Mouse (Mus musculus): ENCODE results near the gene Fnip2.
"Not testable (repeated sequence)": the region's sequence is repeated elsewhere in the genome, so short reads cannot be mapped to it uniquely, and the experiment has no call there.

Fnip2 gene

DNA sequence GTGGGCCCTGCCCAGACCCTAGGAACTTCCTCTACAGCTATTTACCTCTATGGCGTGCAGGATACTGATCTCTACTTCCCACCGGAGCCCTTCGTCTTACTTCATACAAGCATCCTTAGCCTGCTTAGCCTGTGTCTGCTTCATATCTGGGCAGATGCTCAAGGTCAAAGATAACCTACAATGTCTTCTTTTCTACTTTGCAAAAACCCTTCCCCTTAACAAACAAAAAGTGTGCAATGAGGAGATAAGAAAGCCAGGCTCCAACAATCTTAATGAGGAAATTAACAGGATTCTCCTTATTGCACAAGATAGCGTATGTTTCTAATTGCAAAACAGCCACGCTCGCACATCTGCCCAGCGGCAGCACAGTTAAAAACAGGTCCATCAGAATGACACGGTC, 89.2 kb downstream of the Fnip2 start:
- DNase-seq (ENCODE audit: low spot score in 2 of 2) = no peak

DNA sequence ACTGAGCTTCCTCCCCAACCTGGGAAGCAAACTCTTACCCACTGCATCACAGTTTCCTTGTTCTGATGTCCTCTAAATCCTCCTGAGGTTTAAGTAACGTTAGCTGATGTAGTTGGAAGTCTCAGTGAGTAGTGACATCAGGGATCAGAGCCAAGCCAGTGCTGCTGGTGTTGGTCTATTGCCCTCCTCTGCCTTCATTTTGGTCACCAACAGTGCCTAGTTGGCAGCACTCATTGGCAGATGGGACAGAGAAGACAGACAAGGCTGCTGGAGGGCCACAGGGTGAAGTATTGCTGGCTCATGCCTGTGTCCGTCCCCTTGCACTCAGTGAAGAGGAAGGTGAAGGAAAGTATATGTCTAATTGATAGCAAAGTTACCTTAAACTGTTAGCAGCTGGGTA, 91.6 kb downstream of the Fnip2 start:
- DNase-seq (ENCODE audit: low spot score in 2 of 2) = no peak

DNA sequence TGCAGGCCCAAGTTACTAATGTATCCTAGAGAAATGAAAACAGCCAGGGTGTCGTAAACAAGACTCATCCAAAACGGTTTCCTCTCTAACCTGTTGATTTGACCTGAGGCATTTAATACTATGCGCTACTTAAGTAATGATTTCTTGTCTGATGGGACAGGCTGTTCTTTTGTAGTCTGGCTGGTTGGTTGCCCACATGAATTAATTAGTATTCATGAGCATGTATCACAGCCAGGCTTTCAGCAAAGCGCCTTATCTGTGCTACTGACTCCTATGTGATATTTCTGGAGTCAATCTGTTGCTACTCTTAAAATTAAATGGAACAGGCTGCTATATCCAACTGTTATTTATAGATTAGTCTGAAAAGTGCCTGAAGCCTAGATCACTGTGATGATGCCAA, 92.7 kb downstream of the Fnip2 start:
- DNase-seq (ENCODE audit: low spot score in 2 of 2) = peak; percentile 63 to 68

DNA sequence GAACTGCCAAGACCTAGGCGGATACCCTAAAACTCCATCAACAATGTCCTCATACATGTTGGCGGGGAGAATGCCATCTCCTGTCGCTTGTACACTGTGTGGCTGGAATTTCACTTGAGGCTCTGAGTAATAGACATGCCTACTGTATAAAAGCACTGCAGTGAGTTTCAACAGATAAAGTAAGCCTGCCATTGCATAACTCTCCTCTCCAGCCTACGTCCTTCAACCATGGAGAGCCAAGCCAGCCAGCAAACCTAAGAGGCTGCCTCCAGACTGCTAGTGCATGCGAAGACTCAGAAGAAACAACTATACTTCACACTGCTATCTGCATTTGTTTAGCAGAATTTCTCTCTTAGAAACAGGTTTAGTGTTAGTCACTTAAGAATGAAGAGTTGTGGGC, 95.2 kb downstream of the Fnip2 start:
- DNase-seq (ENCODE audit: low spot score in 2 of 2) = no peak

DNA sequence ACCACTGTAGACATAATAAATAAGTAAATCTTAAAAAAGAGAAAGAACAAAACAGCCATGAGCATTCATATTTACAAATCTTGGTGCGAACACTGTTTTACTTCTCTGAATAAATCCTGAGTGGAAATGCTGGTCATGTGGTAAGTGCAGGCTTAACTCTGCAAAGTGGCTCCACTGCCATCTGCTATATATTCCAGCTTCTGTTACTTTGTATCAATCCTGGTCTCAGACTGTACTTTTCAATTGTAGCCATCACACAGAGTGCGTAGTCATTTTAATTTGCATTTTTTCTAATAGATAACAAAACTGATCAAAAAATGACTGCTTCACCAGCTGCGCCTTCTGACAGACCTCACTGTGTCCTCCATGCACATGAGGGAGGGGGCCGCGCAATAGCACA, 98.2 kb downstream of the Fnip2 start:
- no peak for DNase-seq (ENCODE audit: low spot score in 2 of 2)

DNA sequence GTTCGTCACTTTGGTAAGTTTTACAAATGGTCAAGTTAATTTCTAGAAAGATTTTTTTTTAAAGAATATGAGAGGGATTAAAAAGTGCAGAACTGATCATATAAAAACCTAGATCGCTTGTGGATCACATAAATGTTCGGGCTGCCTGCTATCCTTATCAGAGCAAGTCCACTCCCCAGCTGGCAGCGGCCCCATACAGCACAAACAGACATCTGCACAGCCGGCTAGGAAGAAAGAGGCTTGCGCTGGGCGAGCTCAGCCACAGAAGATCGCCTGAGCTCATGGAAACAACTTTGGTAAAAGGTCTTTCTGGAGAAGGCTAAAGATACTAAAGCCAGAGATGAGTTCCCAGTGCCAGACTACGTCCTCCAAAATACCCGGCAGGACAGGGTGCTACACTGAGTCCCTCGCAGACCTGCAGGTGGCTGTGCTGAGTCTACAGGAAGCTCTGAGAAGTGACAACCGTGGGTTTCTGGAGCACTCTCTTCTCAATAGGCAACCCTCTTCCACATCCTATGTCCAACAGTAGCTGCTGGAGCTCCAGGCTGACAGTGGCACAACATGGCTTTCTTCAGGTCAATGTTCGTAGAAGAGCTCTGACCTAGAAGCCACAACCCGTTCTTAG, 108.8 kb downstream of the Fnip2 start:
- no peak for DNase-seq (ENCODE audit: low spot score in 2 of 2)

DNA sequence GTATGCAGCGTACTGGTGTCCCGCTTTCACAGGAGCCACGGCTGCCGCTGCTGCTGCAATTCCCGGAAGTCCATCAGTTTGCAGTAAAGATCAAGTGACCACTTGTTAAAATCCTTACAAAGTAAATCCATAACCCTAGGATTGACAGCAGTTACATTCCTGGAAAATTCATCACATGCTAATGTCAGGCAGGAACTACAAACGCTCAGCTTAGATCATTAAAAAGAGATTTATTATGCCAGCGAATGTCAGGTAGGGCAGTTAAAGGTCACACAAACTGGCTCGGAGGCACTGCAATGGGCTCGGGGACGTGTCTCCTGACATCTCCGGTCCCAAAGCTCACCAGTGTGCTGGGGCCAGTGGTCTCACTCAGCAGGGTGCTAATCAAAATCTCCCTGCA, 111.8 kb downstream of the Fnip2 start:
- no peak for DNase-seq (ENCODE audit: low spot score in 2 of 2)

DNA sequence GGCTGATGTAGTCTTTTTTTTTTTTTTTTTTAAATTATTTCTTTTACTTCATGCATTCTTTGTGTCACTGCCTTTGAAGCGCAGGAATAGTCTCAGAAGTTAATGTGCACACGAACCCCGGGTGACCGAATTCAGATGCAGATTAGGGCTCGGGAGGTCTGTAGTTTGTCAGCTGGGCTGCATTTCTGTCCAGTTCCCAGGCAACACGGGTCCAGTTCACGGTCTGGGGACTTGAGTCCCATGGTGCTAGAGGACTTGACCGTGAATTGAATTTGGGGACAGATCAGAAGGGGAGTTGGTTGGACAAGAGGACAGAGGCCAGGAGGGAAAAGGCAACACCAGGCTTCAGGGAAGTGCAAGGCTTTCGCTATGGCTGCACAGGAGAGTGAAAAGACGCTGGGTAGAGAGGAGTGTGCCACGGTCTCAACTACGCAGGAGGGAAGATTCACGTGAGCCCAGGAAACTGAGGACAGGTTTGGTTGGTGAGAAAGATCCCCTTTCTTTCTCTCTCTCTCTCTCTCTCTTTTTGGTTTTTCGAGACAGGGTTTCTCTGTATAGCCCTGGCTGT, 114.8 kb downstream of the Fnip2 start:
- no peak for DNase-seq (ENCODE audit: low spot score in 2 of 2)

DNA sequence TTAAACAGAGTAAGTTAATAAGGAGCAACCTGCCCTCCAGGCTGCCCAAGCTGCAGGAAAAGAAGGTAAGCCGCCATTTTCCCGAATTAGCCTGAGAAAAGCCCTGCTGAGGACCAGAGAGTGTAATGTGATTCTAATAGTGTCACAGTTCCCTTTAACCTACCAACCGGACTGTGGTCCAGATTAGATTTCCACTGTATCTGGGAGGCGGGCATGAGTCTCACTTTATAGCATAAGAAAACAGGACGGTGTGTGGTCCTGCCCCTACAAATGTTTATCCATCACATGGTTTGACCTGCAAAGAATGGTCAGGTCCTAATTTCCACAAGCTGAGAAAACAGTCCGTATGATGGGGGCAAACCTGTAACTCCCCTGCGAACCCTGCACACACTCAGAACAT, 118.2 kb downstream of the Fnip2 start:
- DNase-seq (ENCODE audit: low spot score in 2 of 2) = no peak

DNA sequence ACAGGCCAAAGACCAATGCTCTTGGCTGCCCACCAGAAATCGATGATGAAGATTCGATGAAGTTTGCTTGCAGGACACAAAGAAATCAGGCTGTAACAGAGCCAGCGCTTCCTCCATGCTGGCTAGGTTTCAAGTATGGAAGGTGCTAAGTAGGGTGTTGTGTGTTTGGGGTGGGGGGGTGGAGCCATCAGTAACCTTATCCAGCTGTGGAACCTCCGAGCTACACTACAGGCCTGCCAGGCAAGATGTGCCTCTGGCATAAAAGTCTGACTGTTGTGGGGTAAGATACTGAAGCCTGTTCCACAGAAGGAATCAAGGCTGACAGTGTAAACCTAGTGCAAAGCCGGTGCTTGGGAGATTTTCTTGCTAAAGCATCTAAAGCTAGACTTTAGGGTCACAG, 119.2 kb downstream of the Fnip2 start:
- no peak for DNase-seq (ENCODE audit: low spot score in 2 of 2)

DNA sequence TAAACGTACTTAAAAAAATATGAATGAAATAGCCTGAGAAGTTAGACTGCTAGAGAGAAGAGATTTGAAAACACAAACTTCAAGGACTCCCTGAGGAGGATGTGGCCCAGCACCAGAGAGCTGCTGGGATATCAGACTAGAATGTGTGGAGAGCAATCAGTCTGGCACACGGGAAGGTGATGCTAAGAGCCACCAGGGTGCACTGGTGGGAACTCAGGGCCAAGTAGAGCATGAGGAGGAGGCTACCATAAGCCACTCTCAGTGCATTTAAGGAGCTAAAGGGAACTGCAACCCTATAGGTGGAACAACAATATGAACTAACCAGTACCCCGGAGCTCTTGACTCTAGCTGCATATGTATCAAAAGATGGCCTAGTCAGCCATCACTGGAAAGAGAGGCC, 120.9 kb downstream of the Fnip2 start:
- not testable (repeated sequence) for DNase-seq (ENCODE audit: low spot score in 2 of 2)

DNA sequence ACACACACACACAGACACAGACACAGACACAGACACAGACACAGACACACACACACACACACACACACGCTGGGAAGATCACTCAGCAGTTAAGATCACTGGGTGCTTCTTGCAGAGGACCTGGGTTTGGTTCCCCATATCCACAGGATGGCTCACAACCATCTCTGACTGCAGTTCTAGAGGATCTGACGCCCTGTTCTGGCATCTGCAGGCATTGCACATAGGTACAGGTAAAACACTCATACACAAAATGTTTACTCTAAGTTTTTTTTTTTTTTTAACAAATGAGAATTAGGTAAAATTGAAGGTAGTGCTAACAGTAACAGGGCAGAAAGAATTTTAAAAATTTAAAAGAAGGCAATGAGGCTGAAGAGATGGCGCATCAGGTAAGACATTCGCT, 121.5 kb downstream of the Fnip2 start:
- DNase-seq (ENCODE audit: low spot score in 2 of 2) = no peak

DNA sequence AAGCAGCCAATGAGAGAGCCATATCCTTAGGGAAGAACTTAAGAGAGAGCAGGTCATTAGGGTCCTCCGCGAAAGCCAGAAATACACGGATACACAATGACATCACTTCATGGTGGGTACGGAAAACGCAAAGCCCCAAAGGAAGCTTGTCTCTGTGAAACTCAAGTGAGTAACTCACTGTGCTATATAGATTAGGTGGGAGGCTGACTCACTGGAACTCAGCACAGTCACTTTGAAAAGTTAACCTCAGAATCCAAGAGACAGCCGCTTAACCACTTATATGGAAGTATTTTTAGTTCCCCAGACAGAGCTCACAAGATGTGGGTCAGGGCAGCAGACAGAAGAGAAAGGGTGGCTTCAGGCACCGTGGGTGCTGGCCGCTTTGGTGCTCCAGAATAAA, 122.6 kb downstream of the Fnip2 start:
- DNase-seq (ENCODE audit: low spot score in 2 of 2) = no peak

DNA sequence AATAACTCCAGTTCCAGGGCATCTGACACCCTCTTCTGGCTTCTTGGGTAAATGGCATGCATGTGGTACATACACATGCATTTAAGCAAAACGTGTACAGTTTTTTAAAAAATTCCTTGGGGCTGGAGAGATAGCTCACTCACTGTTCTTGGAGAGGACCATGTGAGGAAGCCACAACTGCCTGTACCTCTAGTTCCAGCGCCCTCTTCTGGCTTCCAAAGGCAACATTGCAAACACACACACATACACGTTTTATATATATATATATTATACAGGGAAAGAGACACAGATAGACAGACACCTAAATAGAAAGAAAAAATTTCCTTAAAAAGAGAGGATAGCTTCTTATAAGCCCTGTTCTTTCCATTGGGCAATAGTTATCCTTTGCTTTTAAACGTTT, 123.7 kb downstream of the Fnip2 start:
- no peak for DNase-seq (ENCODE audit: low spot score in 2 of 2)

DNA sequence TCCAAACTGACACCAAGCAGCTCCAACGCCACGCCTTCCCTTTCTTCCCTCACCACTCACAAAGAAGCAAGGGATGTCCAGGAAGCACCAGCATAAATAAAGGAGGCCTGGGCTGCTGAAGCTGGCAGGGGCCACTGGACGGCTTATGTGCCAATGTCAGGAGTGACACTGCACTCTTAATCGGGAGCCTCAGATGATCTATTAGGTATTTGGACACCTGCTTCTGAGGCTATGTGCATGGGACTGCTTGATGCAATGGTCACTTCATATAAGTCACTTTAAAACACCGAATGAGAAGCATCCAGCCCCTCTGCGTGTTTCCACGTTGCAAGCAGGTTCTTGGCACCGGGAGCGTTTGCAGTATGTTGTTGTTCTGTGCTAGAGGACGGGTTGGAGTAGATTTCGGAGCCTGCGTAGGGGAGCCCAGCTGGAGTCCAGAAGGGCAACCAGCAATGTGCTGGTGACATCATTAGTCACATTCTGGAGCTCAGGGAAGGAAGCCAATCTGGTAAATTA, 126.6 kb downstream of the Fnip2 start:
- peak in 1 of 2 experiments; percentile 65 for DNase-seq (ENCODE audit: low spot score in 2 of 2)

DNA sequence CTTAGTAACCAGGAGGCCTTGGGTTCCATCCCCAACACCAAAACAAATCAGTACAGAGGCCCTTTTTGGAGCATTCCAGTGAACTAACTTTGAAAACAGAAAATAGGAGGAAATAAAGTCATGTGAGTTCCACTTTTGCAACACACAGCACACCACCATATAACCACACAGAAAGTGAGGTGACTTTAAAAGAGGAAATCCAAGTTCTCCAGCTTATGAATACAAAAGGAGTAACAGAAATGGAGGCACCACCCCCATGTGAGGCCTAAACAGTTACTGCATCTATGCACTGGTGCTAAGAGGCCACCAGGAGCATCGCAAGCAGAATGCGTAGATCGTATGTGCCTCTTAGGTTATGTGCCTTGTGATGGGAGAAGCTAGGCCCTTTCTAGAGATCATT, 129.3 kb downstream of the Fnip2 start:
- no peak for DNase-seq (ENCODE audit: low spot score in 2 of 2)

DNA sequence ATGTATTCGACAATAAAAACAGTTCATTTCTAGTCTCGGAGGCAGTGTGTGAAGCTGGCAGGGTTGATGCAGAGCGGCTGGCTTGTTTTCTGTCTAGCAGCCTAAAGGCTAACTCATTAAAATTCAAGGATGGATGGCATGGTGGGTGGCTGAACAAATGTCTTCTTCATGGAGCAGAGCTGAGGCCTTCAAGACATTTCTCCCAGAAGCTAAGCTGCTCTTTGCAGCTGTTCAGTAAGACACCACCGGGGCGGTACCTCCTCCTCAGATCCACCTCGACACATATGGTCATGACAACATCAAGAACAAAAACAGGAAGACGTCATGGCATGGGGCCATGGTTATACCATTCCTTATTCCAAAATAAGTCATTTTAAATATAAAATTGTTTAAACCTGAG, 131.4 kb downstream of the Fnip2 start:
- DNase-seq (ENCODE audit: low spot score in 2 of 2) = peak; percentile 86 to 93

DNA sequence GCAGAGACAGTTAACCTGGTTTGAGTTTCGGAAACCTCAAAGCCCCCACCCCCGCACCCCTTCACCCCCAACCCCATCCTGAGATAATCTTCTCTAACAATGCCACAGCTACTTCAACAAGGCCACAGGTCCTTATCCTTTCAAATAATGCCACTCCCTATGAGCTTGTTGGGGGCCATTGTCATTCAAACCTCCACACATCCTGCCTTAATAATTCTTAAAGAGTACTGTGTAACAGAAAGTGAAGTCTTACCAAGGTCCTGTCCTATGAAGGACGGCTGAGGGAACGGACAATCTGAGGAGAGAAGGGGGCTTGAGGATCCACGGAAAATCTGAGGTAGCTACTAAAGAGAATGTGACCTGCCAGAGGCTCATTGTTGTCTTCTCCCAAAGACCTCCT, 132.6 kb downstream of the Fnip2 start:
- DNase-seq (ENCODE audit: low spot score in 2 of 2) = no peak

DNA sequence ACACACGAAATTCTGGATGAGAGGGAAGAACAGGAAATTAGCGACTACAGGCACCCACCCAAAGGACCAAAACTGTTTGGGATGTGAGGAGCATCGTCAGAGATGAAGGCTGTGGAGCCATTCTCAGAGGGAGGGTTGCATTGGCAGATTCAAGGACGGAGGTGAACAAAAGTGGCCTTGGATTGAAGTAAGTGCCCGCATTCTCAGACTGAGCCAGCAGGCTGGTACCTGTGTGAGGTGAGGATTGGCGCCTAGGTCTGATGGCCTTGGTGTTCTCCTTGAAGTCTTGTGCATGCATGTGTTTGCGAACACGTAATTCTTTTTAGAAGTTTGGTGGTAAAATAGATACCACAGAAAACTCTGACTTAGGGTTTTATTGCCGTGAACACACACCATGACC, 133.2 kb downstream of the Fnip2 start:
- DNase-seq (ENCODE audit: low spot score in 2 of 2) = no peak

DNA sequence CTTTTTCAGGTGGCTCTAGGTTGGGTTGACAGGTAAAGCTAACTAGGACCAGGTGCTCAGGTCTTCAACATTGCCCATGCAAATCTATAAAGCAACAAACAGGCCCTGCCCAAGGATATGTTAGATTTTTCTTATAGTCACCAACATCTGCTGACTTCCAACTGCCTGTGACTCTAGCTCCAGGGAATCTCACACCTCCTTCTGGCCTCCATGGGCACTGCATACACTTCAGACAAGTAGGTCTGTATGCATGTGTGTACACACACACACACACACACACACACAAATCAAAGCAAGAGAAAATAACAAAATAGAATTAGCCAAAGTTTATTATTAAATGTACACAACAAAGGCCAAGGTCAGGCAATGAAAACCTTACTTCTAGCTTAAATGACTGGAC, 134.0 kb downstream of the Fnip2 start:
- DNase-seq (ENCODE audit: low spot score in 2 of 2) = no peak

DNA sequence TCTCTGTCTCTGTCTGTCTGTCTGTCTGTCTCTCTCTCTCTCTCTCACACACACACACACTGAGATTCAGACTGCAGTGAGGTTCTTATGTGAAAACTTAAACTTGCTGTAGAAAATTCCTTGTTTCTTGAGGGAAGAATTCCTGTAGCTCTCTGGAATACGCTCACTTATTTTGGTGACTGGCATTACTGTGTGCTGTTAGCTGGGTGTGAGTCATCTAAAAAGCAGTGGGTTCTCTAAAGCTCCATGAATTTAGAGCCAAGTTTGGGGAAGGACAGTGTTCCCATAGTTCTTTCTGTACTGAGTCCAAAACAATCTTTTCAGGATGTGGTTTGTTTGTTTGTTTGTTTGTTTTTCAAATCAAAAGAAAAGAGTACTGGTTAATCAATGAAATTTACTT, 142.2 kb downstream of the Fnip2 start:
- no peak for DNase-seq (ENCODE audit: low spot score in 2 of 2)

DNA sequence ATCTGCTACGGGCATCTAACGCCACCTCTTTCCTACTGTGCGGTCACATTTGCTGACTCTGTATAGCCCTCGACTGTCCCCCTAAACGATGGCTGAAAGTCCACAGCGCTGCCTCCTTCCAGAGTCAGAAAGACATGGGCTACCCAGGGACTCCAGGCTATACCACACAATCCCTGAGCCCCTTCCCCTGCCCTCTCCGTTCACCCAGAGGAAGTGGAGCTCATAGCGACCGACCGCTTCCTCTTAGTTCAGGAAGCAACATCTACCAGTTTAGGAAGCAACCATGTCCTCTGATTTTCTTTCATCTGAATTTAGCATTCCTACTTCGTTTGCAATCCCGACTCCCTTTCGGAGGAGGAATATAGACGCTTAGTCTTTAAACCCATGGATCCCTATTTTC, 148.7 kb downstream of the Fnip2 start:
- no peak for DNase-seq (ENCODE audit: low spot score in 2 of 2)

DNA sequence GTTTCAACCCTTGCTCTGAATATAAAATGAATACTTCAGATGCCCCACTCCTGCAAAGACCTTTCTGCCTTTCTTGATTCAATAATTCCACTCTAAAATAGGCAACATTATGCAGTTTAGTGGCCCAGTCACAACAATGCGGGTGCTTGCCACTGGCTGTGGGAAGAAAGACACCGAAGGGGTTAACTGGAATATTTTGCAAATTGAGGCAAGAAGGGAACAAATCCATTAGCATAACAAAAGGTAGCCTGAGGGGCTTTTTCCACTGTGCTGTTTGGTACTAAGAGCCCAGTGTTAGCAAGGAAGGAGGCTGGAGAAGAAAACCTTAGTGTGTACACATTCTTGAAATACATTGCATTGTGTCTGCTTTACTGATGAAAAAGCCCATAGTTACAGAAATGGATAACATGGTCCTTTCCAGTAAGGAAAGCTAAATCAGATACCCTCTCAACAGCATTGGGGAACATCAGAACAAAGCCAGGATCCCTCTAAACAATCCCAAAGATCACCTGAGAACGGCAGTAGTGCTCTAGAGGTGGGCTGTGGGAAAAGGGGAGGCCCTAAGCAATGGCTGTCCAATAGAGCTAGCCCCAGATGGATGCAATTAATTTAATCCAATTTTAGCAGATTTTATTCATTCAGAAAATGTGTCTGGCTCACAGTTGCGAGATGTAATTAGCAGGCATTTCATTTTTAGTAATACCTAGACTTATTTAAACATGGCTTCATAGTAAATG, 150.5 kb downstream of the Fnip2 start:
- no peak for DNase-seq (ENCODE audit: low spot score in 2 of 2)
